In the genomic region with DNA sequence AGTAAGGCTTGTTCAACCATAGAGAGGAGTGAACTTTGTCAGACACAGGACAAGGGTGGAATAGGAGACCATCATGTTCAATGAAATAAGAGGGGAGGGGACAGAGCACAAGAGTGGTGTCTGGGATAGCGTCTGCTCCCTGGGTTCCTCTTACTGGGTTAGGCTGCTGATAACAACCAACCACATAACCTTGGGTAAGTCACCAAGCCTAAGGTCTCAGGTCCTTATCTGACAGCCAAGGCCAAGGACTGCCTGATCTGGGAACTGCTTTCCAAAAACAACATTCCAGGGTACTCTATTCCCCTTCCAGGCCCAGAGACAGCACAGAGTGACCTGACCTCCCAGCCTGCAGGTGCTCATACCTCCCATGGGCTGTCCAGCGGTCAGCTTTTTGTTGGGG, we compare ENCODE assay signal across 23 mouse cellular contexts. TPM values are rescaled to one million over a fixed set of nuclear protein-coding genes. Genes with fewer than 3 reads are reported as not detected.
"Had no signal": no experiment of that assay in that cellular context is flagged by ENCODE, and none has a peak within 500 bp of the region (broad histone marks: within the 10 kb centered on the region; RNA-seq: fewer than 3 reads in every experiment).

No protein-coding gene starts in this region.

- H3K27me3 ChIP-seq: limb, embryonic 15.5 days; midbrain, embryonic 13.5 days; neural tube, embryonic 13.5 days had no signal

- H3K4me2 ChIP-seq: limb, embryonic 12.5 days; limb, embryonic 15.5 days; liver, embryonic 11.5 days; midbrain, embryonic 13.5 days; neural tube, embryonic 13.5 days had no signal

- DNase-seq: kidney, adult 18-20 months; kidney, adult 9 months; kidney, postnatal 14 days; kidney, postnatal 4 days; left cerebral cortex, postnatal 4 days; liver, postnatal 0 days; lung, postnatal 14 days; lung, postnatal 4 days; right cerebral cortex, adult 18-20 months; right cerebral cortex, postnatal 14 days; right cerebral cortex, postnatal 4 days; thymus, postnatal 25 days had no signal

- H3K36me3 ChIP-seq: midbrain, embryonic 10.5 days; midbrain, embryonic 13.5 days; neural tube, embryonic 13.5 days had no signal

- H3K4me3 ChIP-seq: limb, embryonic 12.5 days; limb, embryonic 15.5 days; midbrain, embryonic 10.5 days; midbrain, embryonic 13.5 days; myocyte; neural tube, embryonic 13.5 days had no signal

- H3K27ac ChIP-seq: limb, embryonic 12.5 days; limb, embryonic 15.5 days; liver, embryonic 14.5 days; midbrain, embryonic 10.5 days; midbrain, embryonic 13.5 days; neural tube, embryonic 13.5 days; stomach, postnatal 0 days had no signal

- H3K9me3 ChIP-seq: limb, embryonic 12.5 days; limb, embryonic 15.5 days; midbrain, embryonic 10.5 days; midbrain, embryonic 13.5 days; neural tube, embryonic 13.5 days had no signal

- H3K4me1 ChIP-seq: midbrain, embryonic 13.5 days; neural tube, embryonic 13.5 days had no signal

- ATAC-seq: liver, postnatal 0 days; midbrain, embryonic 13.5 days; midbrain, embryonic 16.5 days had no signal

- H3K9ac ChIP-seq: limb, embryonic 12.5 days; limb, embryonic 15.5 days; liver, embryonic 14.5 days; liver, postnatal 0 days; midbrain, embryonic 13.5 days; neural tube, embryonic 13.5 days had no signal

RNA-seq across cellular contexts. Expression of gene Ctdspl, which starts 59.3 kb away (rescaled TPM):
- total RNA-seq: monocyte, adult 5-6 weeks had no signal
